Mouse (Mus musculus): ENCODE data around the gene Lypd4. TPM values are rescaled to one million over a fixed set of nuclear protein-coding genes. Genes with fewer than 3 reads are reported as not detected.
"Not testable (repeated sequence)": the region's sequence is repeated elsewhere in the genome, so short reads cannot be mapped to it uniquely, and the experiment has no call there.

Gene Lypd4
- polyA plus RNA-seq, 1 experiment from 2014 or later = 0.29 TPM

DNA sequence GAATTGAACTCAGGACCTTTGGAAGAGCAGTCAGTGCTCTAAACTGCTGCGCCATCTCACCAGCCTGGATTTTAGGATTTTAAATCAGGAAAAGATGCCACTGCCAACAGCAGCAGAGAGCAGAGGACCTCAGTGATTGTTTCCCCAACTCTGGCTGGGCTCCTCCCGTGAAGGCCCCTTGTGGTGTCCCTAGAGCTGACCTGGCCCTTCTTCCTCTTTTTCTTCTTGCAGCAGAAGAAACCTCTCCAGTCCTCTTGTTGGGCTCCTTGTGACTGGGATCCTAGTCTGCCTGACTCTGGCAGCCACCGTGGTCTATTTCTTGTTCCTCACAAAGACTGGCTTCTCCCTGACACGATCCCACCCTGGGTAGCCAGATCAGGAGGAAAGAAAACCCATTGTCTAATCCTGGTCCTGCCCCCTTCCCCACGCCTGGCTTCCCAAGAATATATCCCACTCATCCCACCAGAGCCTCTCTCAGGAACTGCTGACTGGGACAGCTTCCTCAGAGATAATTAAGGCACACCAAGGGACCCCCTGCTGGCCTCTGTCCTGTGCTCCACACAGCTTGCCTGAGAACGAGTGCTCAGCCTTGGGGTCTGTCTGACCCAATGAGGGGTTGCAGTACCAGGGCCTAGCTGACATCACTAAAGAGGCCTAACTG lies 13.2 kb downstream of the Lypd4 start:
- Histone ChIP-seq H3K4me2 (ENCODE audit: low read length) (no peak overlapping the region), H3K4me1 (ENCODE audit: control insufficient read depth, insufficient read depth, low read depth, low read length) (no peaks in the 10 kb centered on the region), H3K27ac (ENCODE audit: low read depth, low read length) (no peak overlapping the region), H3K4me3 (ENCODE audit: low read length) (no peak overlapping the region), H3K9ac (ENCODE audit: low read depth, low read length) (no peak overlapping the region), H3K9me3 (ENCODE audit: control insufficient read depth, low read length) (no peaks in the 10 kb centered on the region), H3K27me3 (replicated peaks; ENCODE audit: control insufficient read depth, insufficient read depth, low read length) (no peaks in the 10 kb centered on the region), H3K36me3 (ENCODE audit: control insufficient read depth, insufficient read depth, low read length) (no peaks in the 10 kb centered on the region)
- no peak for ATAC-seq
- WGBS = 33% methylated on average over 6 of the region's 6 CpGs

DNA sequence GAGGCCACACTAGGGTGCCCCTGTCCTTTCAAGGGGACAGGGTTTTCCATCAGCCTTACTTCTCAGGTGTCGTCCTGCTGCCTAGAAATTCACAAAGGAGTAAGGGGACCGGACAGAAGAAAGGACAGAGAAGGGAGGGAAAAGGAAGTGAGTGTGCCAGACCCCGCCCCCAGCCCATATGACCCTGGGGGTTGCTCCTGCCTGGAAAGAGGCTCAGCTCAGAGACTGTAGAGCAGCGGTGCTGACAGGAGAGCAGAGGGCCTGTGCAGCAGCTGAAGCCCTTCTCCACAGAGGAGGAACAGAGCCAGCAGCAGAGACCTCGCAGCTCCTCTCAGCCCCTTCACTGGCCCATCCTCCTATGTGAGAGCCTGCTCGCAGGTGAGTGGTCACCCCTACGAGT lies 16.0 kb downstream of the Lypd4 start:
- ATAC-seq = no peak
- H3K4me1 ChIP-seq (ENCODE audit: control insufficient read depth, insufficient read depth, low read depth, low read length) = no peaks in the 10 kb centered on the region
- WGBS = 40% methylated on average over 7 of the region's 7 CpGs

DNA sequence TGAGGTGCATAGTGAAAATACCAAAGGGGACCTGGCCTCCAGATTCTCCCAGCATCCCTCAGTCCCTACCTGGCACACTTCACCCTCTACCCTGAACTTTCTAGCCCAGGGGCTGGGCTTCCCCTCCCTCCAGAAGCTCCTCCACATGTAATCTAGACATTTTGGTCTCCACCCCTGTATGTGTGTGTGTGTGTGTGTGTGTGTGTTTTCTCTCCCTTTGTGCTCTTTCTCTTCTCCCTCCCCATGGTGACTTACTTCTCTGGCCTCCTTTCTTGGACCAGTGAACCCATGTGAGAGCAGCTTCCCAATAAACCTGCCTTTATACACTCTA lies 16.5 kb downstream of the Lypd4 start:
- no peaks in the 10 kb centered on the region for H3K27me3 ChIP-seq (replicated peaks; ENCODE audit: control insufficient read depth, insufficient read depth, low read length)
- H3K4me2 ChIP-seq (ENCODE audit: low read length) = no peak overlapping the region
- no peak for ATAC-seq
- H3K9me3 ChIP-seq (ENCODE audit: control insufficient read depth, low read length) = no peaks in the 10 kb centered on the region
- no peaks in the 10 kb centered on the region for H3K36me3 ChIP-seq (ENCODE audit: control insufficient read depth, insufficient read depth, low read length)
- H3K4me3 ChIP-seq (ENCODE audit: low read length) = no peak overlapping the region
- no peak overlapping the region for H3K9ac ChIP-seq (ENCODE audit: low read depth, low read length)
- H3K4me1 ChIP-seq (ENCODE audit: control insufficient read depth, insufficient read depth, low read depth, low read length) = no peaks in the 10 kb centered on the region
- no peak overlapping the region for H3K27ac ChIP-seq (ENCODE audit: low read depth, low read length)

More for the DNA sequence above, 16.0 kb downstream of the Lypd4 start:
- Histone ChIP-seq H3K9ac (ENCODE audit: low read depth, low read length) (no peak overlapping the region), H3K27ac (ENCODE audit: low read depth, low read length) (no peak overlapping the region), H3K27me3 (replicated peaks; ENCODE audit: control insufficient read depth, insufficient read depth, low read length) (no peaks in the 10 kb centered on the region), H3K36me3 (ENCODE audit: control insufficient read depth, insufficient read depth, low read length) (no peaks in the 10 kb centered on the region), H3K4me2 (ENCODE audit: low read length) (no peak overlapping the region), H3K9me3 (ENCODE audit: control insufficient read depth, low read length) (no peaks in the 10 kb centered on the region), H3K4me3 (ENCODE audit: low read length) (no peak overlapping the region)

DNA sequence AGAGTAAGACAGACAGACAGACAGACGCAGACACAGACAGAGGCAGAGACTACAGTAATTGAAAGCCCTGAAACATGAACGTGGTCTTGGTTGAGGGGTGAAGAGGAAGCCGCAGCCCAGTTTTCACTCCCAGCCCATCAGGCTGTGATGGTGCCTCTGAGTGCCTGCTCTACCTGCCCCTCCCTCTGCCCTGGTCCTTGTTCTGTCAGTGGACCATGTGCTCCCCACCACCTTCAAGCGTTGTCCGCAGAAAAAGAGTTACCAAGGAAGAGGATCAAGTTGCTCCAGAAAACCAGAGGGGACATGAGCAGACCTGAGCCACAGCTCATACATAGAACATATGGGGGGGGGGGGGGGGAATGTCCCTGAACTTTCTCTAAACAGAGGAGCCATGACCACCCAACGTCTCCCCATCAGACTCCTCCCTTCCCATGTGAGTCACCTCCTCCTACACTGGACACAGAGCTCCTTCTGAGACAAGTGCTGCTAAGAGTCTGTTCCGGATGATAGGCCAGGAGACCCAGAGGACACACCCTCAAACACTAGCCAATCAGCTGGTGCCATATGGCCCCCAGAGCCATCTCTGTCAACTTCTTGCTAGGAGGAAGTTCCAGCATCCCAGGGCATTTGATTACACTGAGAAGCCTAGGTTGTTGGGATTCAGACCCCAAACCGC lies 17.0 kb downstream of the Lypd4 start:
- H3K4me2 ChIP-seq (ENCODE audit: low read length) = no peak overlapping the region
- ATAC-seq = no peak
- H3K9ac ChIP-seq (ENCODE audit: low read depth, low read length) = no peak overlapping the region
- WGBS = 75% methylated on average over 8 of the region's 8 CpGs
- H3K4me1 ChIP-seq (ENCODE audit: control insufficient read depth, insufficient read depth, low read depth, low read length) = no peaks in the 10 kb centered on the region
- no peak overlapping the region for H3K4me3 ChIP-seq (ENCODE audit: low read length)
- no peaks in the 10 kb centered on the region for H3K36me3 ChIP-seq (ENCODE audit: control insufficient read depth, insufficient read depth, low read length)
- no peaks in the 10 kb centered on the region for H3K9me3 ChIP-seq (ENCODE audit: control insufficient read depth, low read length)
- H3K27ac ChIP-seq (ENCODE audit: low read depth, low read length) = no peak overlapping the region
- no peaks in the 10 kb centered on the region for H3K27me3 ChIP-seq (replicated peaks; ENCODE audit: control insufficient read depth, insufficient read depth, low read length)

DNA sequence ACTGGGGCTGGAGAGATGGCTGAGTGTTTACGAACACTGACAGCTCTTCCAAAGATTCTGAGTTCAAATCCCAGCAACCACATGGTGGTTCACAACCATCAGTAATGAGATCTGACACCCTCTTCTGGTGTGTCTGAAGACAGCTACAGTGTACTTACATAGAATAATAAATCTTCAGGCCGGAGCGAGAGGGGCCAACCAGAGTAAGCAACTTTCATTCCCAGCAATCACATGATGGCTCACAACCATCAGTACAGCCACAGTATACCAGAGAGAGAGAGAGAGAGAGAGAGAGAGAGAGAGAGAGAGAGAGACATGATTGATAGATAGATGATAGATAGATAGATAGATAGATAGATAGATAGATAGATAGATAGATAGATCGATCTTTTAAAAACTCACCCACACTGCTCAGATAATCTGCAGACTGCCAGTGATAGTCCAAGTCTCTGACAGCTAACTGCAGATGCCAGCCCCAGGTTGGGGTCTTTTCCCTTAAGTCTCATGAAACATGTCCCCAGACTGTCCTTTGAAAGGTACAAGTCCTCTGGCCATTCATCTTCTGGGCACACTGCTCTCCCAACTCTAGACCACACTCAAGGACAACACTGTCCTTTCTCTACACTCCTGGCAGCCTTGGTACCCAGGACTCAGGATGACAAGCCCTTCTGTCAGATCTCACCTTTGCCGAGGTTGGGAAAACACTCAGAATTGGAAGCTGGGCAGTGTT lies 18.0 kb downstream of the Lypd4 start:
- Histone ChIP-seq H3K36me3 (ENCODE audit: control insufficient read depth, insufficient read depth, low read length) (no peaks in the 10 kb centered on the region), H3K9me3 (ENCODE audit: control insufficient read depth, low read length) (no peaks in the 10 kb centered on the region), H3K4me2 (ENCODE audit: low read length) (no peak overlapping the region), H3K27ac (ENCODE audit: low read depth, low read length) (no peak overlapping the region), H3K4me1 (ENCODE audit: control insufficient read depth, insufficient read depth, low read depth, low read length) (no peaks in the 10 kb centered on the region), H3K9ac (ENCODE audit: low read depth, low read length) (no peak overlapping the region), H3K27me3 (replicated peaks; ENCODE audit: control insufficient read depth, insufficient read depth, low read length) (no peaks in the 10 kb centered on the region), H3K4me3 (ENCODE audit: low read length) (no peak overlapping the region)
- WGBS = 81% methylated on average over 5 of the region's 5 CpGs
- no peak for ATAC-seq

DNA sequence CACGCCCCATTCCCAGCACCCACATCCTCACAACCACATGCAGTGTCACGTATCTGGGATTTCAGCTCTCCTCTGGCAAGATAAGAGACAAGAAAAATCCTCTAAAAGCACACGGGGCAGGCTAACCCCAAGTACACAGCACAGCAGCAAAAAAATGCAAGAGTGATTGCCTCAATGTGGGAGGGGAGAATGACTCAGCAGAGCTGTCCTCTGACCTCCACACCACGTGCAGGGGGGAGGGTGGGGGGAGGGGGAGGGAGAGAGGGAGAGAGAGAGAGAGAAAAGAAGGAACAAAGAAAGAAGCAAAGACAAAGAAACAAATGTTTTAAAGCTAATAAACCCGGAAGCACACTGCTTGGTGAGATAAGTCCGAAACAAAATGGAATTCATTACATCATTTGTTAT lies 18.8 kb downstream of the Lypd4 start:
- 39% methylated on average over 6 of the region's 6 CpGs for WGBS
- no peak overlapping the region for H3K9ac ChIP-seq (ENCODE audit: low read depth, low read length)
- no peaks in the 10 kb centered on the region for H3K27me3 ChIP-seq (replicated peaks; ENCODE audit: control insufficient read depth, insufficient read depth, low read length)
- no peaks in the 10 kb centered on the region for H3K4me1 ChIP-seq (ENCODE audit: control insufficient read depth, insufficient read depth, low read depth, low read length)
- H3K4me2 ChIP-seq (ENCODE audit: low read length) = no peak overlapping the region
- H3K36me3 ChIP-seq (ENCODE audit: control insufficient read depth, insufficient read depth, low read length) = no peaks in the 10 kb centered on the region
- no peak for ATAC-seq
- no peak overlapping the region for H3K4me3 ChIP-seq (ENCODE audit: low read length)
- no peaks in the 10 kb centered on the region for H3K9me3 ChIP-seq (ENCODE audit: control insufficient read depth, low read length)
- H3K27ac ChIP-seq (ENCODE audit: low read depth, low read length) = no peak overlapping the region

DNA sequence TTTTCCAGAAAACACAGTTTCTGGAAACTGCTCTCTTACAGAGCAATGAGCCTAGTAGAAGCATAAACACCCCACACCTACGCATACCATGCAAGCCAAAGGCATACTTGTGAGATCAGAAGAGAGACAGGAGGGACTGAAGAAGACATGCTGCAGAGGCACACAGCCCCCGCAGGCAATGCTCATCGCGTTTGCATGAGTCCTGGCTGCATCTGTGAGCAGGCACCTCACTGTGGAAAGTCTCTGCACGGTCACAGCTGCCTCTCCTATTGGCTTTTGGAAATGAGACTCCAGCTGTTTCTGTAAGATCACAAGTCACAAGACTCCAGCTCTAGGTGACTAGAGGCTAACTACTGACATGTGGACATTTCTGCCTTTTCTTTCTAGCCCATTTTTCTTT lies 19.6 kb downstream of the Lypd4 start:
- Histone ChIP-seq H3K27me3 (replicated peaks; ENCODE audit: control insufficient read depth, insufficient read depth, low read length) (no peaks in the 10 kb centered on the region), H3K4me2 (ENCODE audit: low read length) (no peak overlapping the region), H3K27ac (ENCODE audit: low read depth, low read length) (no peak overlapping the region), H3K9ac (ENCODE audit: low read depth, low read length) (no peak overlapping the region), H3K4me3 (ENCODE audit: low read length) (no peak overlapping the region), H3K9me3 (ENCODE audit: control insufficient read depth, low read length) (no peaks in the 10 kb centered on the region), H3K36me3 (ENCODE audit: control insufficient read depth, insufficient read depth, low read length) (no peaks in the 10 kb centered on the region), H3K4me1 (ENCODE audit: control insufficient read depth, insufficient read depth, low read depth, low read length) (no peaks in the 10 kb centered on the region)
- WGBS = 15% methylated on average over 5 of the region's 5 CpGs
- ATAC-seq = no peak

DNA sequence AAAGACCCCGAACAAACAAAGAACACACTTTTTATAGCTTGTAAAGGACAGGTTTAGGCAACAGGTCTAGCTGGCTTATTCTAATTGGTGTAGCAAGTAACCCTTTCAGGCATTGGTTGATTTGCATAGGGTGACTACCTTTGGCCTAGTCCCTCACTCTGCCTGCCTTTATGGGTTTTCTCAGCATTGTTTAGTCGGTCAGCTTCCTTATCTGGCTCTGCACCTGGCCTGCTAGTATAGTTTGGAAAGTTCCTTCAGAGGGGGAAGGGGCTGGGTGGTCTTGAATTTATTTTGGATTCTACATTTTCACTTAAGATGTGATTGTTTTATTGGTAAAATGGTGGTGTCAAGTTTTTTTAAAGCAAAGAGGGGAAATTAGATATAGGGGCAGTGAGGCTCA lies 23.2 kb downstream of the Lypd4 start:
- not testable (repeated sequence) for ATAC-seq; H3K4me3 ChIP-seq (ENCODE audit: low read length); H3K27me3 ChIP-seq (replicated peaks; ENCODE audit: control insufficient read depth, insufficient read depth, low read length); H3K27ac ChIP-seq (ENCODE audit: low read depth, low read length); H3K9ac ChIP-seq (ENCODE audit: low read depth, low read length); H3K36me3 ChIP-seq (ENCODE audit: control insufficient read depth, insufficient read depth, low read length); H3K4me2 ChIP-seq (ENCODE audit: low read length); H3K4me1 ChIP-seq (ENCODE audit: control insufficient read depth, insufficient read depth, low read depth, low read length); H3K9me3 ChIP-seq (ENCODE audit: control insufficient read depth, low read length)
- WGBS = 43% methylated on average over 2 of the region's 2 CpGs

DNA sequence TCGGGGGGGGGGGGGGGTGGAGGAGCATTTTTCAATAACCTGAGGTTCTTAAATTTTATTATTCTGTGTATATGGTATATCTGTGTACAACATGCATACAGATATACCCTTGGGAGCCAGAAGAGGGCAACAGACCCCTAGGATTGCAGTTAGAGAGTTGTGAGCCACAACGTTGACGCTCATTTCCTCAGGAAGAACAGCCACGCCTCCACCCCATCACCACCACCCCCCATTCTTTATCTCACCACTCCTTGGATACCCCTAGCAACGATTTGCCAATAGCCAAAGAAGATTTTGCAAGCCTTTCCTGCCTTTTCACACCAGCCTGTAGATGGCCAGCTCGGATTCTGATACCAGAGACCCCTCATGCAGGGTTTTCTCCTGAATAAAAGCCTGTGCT lies 24.0 kb downstream of the Lypd4 start:
- Histone ChIP-seq H3K4me3 (ENCODE audit: low read length) (no peak overlapping the region), H3K27ac (ENCODE audit: low read depth, low read length) (no peak overlapping the region), H3K4me2 (ENCODE audit: low read length) (no peak overlapping the region), H3K9ac (ENCODE audit: low read depth, low read length) (no peak overlapping the region), H3K4me1 (ENCODE audit: control insufficient read depth, insufficient read depth, low read depth, low read length) (no peaks in the 10 kb centered on the region), H3K36me3 (ENCODE audit: control insufficient read depth, insufficient read depth, low read length) (no peaks in the 10 kb centered on the region), H3K9me3 (ENCODE audit: control insufficient read depth, low read length) (no peaks in the 10 kb centered on the region), H3K27me3 (replicated peaks; ENCODE audit: control insufficient read depth, insufficient read depth, low read length) (no peaks in the 10 kb centered on the region)
- 3% methylated on average over 6 of the region's 6 CpGs for WGBS
- no peak for ATAC-seq
